Mouse (Mus musculus): Measurements from ENCODE around the gene Ice2. TPM values are rescaled to one million over a fixed set of nuclear protein-coding genes. Genes with fewer than 3 reads are reported as not detected.

Gene Ice2
- polyA plus RNA-seq (2015; fragmentation: Nextera tagmentation; extraction: Ambion mirVana): 14.4 and 16.4 TPM in 2 replicates

GRCm38 (mm10) chr9:69397760-69398452 is at the start of gene Ice2:
Gene Ice2 (plus strand): TSS chr9:69397906.
- no peaks in the 10 kb centered on the region for H3K27me3 ChIP-seq
- peak within 1 kb of the TSS; percentile 85 for H3K4me2 ChIP-seq (replicated peaks)
- peak; percentile 92 for ATAC-seq (replicated peaks)
- H3K9me3 ChIP-seq: no peaks in the 10 kb centered on the region
- peak within 1 kb of the TSS; percentile 90 for H3K27ac ChIP-seq (replicated peaks)
- peak within 1 kb of the TSS; percentile 83 for H3K4me3 ChIP-seq
- H3K9ac ChIP-seq (replicated peaks): peak within 1 kb of the TSS; percentile 91
- H3K4me1 ChIP-seq: peaks cover 9% of the 10 kb centered on the region
- 0 out of 2 replicates have a peak, but pooled peaks cover 2% of the 10 kb centered on the region for H3K36me3 ChIP-seq
- under 1% methylated on average over 53 of the region's 53 CpGs for WGBS

GRCm38 (mm10) chr9:69349537-69349936 is 48.2 kb upstream of the Ice2 start:
- no peak overlapping the region for H3K27ac ChIP-seq (replicated peaks)
- 87% methylated on average over 2 of the region's 2 CpGs for WGBS
- no peaks in the 10 kb centered on the region for H3K9me3 ChIP-seq
- H3K36me3 ChIP-seq: no peaks in the 10 kb centered on the region
- ATAC-seq (replicated peaks): no peak
- no peak overlapping the region for H3K4me2 ChIP-seq (replicated peaks)
- H3K4me3 ChIP-seq: no peak overlapping the region
- no peaks in the 10 kb centered on the region for H3K27me3 ChIP-seq
- peaks cover 10% of the 10 kb centered on the region; the same call in 1 of the 2 replicates for H3K4me1 ChIP-seq
- H3K9ac ChIP-seq (replicated peaks): no peak overlapping the region

GRCm38 (mm10) chr9:69354228-69354627 is 43.5 kb upstream of the Ice2 start:
- no peak overlapping the region for H3K4me3 ChIP-seq
- no peak overlapping the region for H3K9ac ChIP-seq (replicated peaks)
- no peaks in the 10 kb centered on the region for H3K9me3 ChIP-seq
- no peaks in the 10 kb centered on the region for H3K27me3 ChIP-seq
- H3K36me3 ChIP-seq: no peaks in the 10 kb centered on the region
- peaks cover 22% of the 10 kb centered on the region for H3K4me1 ChIP-seq
- 38% methylated on average over 6 of the region's 6 CpGs for WGBS
- H3K27ac ChIP-seq (replicated peaks): no peak overlapping the region
- no peak overlapping the region for H3K4me2 ChIP-seq (replicated peaks)
- peak; percentile 69 for ATAC-seq (replicated peaks)

DNA sequence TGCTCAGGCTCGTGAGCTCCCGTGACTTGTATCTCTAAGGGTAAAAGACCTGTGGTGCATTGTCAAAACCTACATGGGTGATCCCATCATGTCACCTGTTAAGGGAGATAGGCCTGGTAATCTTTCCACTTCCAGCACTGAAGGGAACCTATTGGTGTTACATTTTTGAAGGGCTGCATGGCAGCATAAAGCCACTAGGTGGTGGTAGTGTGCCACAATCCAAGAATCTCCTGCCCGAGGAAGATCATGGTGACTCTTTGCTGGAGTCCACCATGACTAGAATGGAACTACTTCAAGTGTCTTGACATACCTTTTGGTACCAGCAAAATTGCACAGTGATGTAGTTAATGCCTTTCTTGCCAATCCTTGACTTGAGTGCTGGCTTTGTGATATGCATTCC is 39.9 kb upstream of the Ice2 start:
- no peak overlapping the region for H3K9ac ChIP-seq (replicated peaks)
- no peak overlapping the region for H3K27ac ChIP-seq (replicated peaks)
- no peaks in the 10 kb centered on the region for H3K27me3 ChIP-seq
- H3K4me3 ChIP-seq: no peak overlapping the region
- H3K36me3 ChIP-seq: no peaks in the 10 kb centered on the region
- peaks cover 22% of the 10 kb centered on the region for H3K4me1 ChIP-seq
- H3K4me2 ChIP-seq (replicated peaks): no peak overlapping the region
- ATAC-seq (replicated peaks): no peak
- WGBS: 33% methylated on average over 3 of the region's 3 CpGs
- no peaks in the 10 kb centered on the region for H3K9me3 ChIP-seq

DNA sequence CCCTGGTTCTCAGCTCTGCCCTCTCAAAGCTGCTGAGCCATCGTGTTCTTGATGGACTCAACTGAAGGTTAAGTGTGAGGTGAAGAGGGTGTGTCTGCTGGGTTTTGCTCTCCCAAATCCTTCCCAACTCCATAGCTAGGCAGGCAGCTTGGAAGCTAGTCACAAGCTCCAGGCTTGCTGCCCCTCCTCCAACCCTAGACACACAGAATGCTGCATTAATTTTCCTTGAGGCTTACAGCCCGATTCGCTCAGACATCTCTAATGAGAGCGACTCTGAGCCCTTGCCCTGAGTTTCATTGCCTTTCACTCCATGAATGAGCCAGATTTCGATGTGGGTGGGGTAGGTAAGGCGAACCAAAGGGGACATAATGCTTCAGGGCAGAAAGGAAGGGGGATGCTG is 38.9 kb upstream of the Ice2 start:
- no peak overlapping the region for H3K4me3 ChIP-seq
- H3K27ac ChIP-seq (replicated peaks): no peak overlapping the region
- no peaks in the 10 kb centered on the region for H3K9me3 ChIP-seq
- H3K27me3 ChIP-seq: no peaks in the 10 kb centered on the region
- H3K36me3 ChIP-seq: no peaks in the 10 kb centered on the region
- peak overlapping the region; percentile 17; the same call in 1 of the 2 replicates for H3K9ac ChIP-seq (replicated peaks)
- H3K4me1 ChIP-seq: peaks cover 18% of the 10 kb centered on the region
- ATAC-seq (replicated peaks): peak; percentile 36; the same call in 1 of the 2 replicates
- no peak overlapping the region; the same call in 1 of the 2 replicates for H3K4me2 ChIP-seq (replicated peaks)
- WGBS: 38% methylated on average over 6 of the region's 6 CpGs

GRCm38 (mm10) chr9:69361951-69362445 is 35.7 kb upstream of the Ice2 start:
- Histone ChIP-seq H3K27me3 (no peaks in the 10 kb centered on the region), H3K27ac (replicated peaks) (no peak overlapping the region), H3K4me2 (replicated peaks) (no peak overlapping the region), H3K4me1 (peaks cover 8% of the 10 kb centered on the region), H3K4me3 (no peak overlapping the region), H3K9ac (replicated peaks) (no peak overlapping the region), H3K36me3 (no peaks in the 10 kb centered on the region), H3K9me3 (no peaks in the 10 kb centered on the region)
- 84% methylated on average over 8 of the region's 8 CpGs for WGBS
- ATAC-seq (replicated peaks): no peak

DNA sequence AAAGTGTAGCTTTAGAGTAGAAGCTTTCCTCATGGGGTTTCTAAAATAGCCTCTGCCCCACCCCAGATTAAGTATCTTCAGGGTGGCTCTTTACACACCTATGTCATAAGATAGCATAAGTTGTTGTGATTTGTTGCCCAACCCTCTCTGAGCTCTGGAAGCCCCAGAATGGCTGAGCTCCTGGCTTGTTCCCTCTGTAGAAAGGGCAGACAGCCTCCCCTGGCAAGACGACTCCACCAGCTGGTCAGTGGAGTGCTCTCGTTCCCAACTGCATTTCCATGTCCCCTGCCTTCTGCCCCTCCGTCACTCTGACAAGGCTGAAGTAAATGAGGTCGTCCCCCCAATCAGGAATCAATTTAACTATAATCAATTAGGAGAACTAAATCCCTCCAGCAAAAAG is 34.9 kb upstream of the Ice2 start:
- Histone ChIP-seq H3K4me2 (replicated peaks) (no peak overlapping the region), H3K27ac (replicated peaks) (no peak overlapping the region), H3K9me3 (no peaks in the 10 kb centered on the region), H3K4me1 (peaks cover 8% of the 10 kb centered on the region), H3K4me3 (no peak overlapping the region), H3K27me3 (no peaks in the 10 kb centered on the region), H3K9ac (replicated peaks) (no peak overlapping the region), H3K36me3 (no peaks in the 10 kb centered on the region)
- 52% methylated on average over 4 of the region's 4 CpGs for WGBS
- no peak for ATAC-seq (replicated peaks)

DNA sequence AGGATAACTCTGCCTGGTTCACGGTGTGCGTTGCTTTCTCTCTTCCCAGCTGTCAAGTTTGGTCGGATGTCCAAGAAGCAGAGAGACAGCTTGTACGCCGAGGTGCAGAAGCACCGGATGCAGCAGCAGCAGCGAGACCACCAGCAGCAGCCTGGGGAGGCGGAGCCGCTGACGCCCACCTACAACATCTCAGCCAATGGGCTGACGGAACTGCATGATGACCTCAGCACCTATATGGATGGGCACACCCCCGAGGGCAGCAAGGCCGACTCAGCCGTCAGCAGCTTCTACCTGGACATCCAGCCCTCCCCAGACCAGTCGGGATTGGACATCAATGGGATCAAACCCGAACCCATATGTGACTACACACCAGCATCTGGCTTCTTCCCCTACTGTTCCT is 33.6 kb upstream of the Ice2 start:
- Histone ChIP-seq H3K4me3 (no peak overlapping the region), H3K27me3 (no peaks in the 10 kb centered on the region), H3K9me3 (no peaks in the 10 kb centered on the region), H3K9ac (replicated peaks) (no peak overlapping the region), H3K4me2 (replicated peaks) (0 out of 2 replicates have a peak overlapping the region, but pooled peaks have one; percentile 7), H3K4me1 (no peaks in the 10 kb centered on the region), H3K27ac (replicated peaks) (no peak overlapping the region), H3K36me3 (no peaks in the 10 kb centered on the region)
- 40% methylated on average over 16 of the region's 16 CpGs for WGBS
- no peak for ATAC-seq (replicated peaks)

DNA sequence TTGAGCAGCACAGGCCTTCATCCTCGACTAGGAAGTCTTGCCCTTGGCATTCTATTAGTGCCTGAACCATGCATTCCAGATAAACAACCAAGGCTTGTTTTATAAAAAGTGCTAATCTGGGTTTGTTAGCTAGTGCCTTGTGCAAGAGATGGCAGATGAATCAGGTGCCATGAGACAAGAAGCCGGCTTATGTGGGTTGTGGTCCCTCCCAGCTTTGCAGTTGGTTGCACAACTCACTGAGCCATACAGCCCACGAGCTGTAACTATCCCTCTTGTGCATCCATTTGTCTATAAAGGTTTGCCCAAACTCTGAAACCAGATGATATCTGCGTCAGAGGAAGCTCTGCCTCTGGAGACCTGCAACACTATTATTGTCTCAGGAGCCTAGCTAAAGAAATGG is 30.7 kb upstream of the Ice2 start:
- no peak for ATAC-seq (replicated peaks)
- Histone ChIP-seq H3K9ac (replicated peaks) (no peak overlapping the region), H3K36me3 (no peaks in the 10 kb centered on the region), H3K27ac (replicated peaks) (no peak overlapping the region), H3K9me3 (no peaks in the 10 kb centered on the region), H3K4me3 (no peak overlapping the region), H3K4me1 (no peaks in the 10 kb centered on the region), H3K27me3 (no peaks in the 10 kb centered on the region), H3K4me2 (replicated peaks) (no peak overlapping the region)
- 79% methylated on average over 4 of the region's 4 CpGs for WGBS

GRCm38 (mm10) chr9:69368071-69368470 is 29.6 kb upstream of the Ice2 start:
- WGBS: 65% methylated on average over 8 of the region's 8 CpGs
- no peak overlapping the region for H3K4me3 ChIP-seq
- no peaks in the 10 kb centered on the region for H3K36me3 ChIP-seq
- H3K4me2 ChIP-seq (replicated peaks): no peak overlapping the region
- no peaks in the 10 kb centered on the region for H3K27me3 ChIP-seq
- H3K9me3 ChIP-seq: no peaks in the 10 kb centered on the region
- H3K4me1 ChIP-seq: 0 out of 2 replicates have a peak, but pooled peaks cover 4% of the 10 kb centered on the region
- no peak for ATAC-seq (replicated peaks)
- no peak overlapping the region for H3K27ac ChIP-seq (replicated peaks)
- no peak overlapping the region for H3K9ac ChIP-seq (replicated peaks)

GRCm38 (mm10) chr9:69371046-69371724 is 26.5 kb upstream of the Ice2 start:
- no peak for ATAC-seq (replicated peaks)
- no peak overlapping the region for H3K4me3 ChIP-seq
- no peaks in the 10 kb centered on the region for H3K27me3 ChIP-seq
- H3K4me2 ChIP-seq (replicated peaks): no peak overlapping the region
- 76% methylated on average over 11 of the region's 11 CpGs for WGBS
- no peak overlapping the region for H3K27ac ChIP-seq (replicated peaks)
- H3K36me3 ChIP-seq: no peaks in the 10 kb centered on the region
- no peaks in the 10 kb centered on the region for H3K9me3 ChIP-seq
- H3K9ac ChIP-seq (replicated peaks): no peak overlapping the region
- H3K4me1 ChIP-seq: 0 out of 2 replicates have a peak, but pooled peaks cover 4% of the 10 kb centered on the region

DNA sequence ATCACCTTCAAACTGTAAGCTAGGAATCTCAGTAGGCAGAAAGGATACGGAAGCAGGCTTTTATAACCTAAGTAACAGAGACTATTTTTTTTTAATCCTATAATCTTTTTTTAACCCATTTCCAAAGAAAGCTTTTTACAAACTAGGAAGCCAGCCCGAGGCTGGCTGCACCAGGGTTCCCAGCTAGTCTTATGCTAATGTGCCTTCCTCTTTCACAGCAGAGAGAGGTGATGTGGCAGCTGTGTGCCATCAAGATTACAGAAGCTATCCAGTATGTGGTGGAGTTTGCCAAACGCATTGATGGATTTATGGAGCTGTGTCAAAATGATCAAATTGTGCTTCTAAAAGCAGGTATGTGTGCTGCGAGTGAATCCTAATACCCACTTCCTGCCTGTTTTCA is 24.8 kb upstream of the Ice2 start:
- Histone ChIP-seq H3K4me2 (replicated peaks) (no peak overlapping the region), H3K27ac (replicated peaks) (no peak overlapping the region), H3K4me3 (no peak overlapping the region), H3K27me3 (no peaks in the 10 kb centered on the region), H3K9ac (replicated peaks) (no peak overlapping the region), H3K36me3 (no peaks in the 10 kb centered on the region), H3K4me1 (0 out of 2 replicates have a peak, but pooled peaks cover 4% of the 10 kb centered on the region), H3K9me3 (no peaks in the 10 kb centered on the region)
- no peak for ATAC-seq (replicated peaks)
- 35% methylated on average over 4 of the region's 4 CpGs for WGBS
